Mouse (Mus musculus) forebrain, embryonic 11.5 days (tissue): Measurements from ENCODE around the gene Iqsec3. TPM values are rescaled to one million over a fixed set of nuclear protein-coding genes. Genes with fewer than 3 reads are reported as not detected.

Experiments
- ATAC-seq: fragments of 200-750 bp; cut with Nextera tagmentation; replicated peaks from 2 replicates; pipeline ENCODE4 v1.8.0; 2017; ENCODE audit warnings: moderate TSS enrichment; ENCODE audit not compliant: low FRiP score
- DNase-seq: peaks from one replicate; pipeline ENCODE4 v3.0.0-alpha.2; 2017; ENCODE audit warnings: low spot score
- H3K27ac ChIP-seq: fragments of 300-500 bp; sonication (generic); 2 replicates; pipeline ENCODE4 v1.5.1; 2014; ENCODE audit warnings: low read depth, low read length
- H3K27me3 ChIP-seq: fragments of 300-500 bp; sonication (generic); 2 replicates; pipeline ENCODE4 v1.6.1; 2014; ENCODE audit warnings: mild to moderate bottlenecking, low read length, mixed read lengths; ENCODE audit not compliant: control insufficient read depth, insufficient read depth
- H3K36me3 ChIP-seq: fragments of 300-500 bp; sonication (generic); 2 replicates; pipeline ENCODE4 v1.6.1; 2014; ENCODE audit warnings: mild to moderate bottlenecking, low read length, moderate library complexity, mixed read lengths; ENCODE audit not compliant: control insufficient read depth, insufficient read depth
- H3K4me1 ChIP-seq: fragments of 300-500 bp; sonication (generic); replicated peaks from 2 replicates; pipeline ENCODE4 v1.6.1; 2014; ENCODE audit warnings: low read length, mixed read lengths; ENCODE audit not compliant: control insufficient read depth, insufficient read depth
- H3K4me2 ChIP-seq: fragments of 300-500 bp; sonication (generic); 2 replicates; pipeline ENCODE4 v1.6.1; 2014; ENCODE audit warnings: low read depth, mild to moderate bottlenecking, low read length, moderate library complexity, mixed read lengths; ENCODE audit not compliant: severe bottlenecking
- H3K4me3 ChIP-seq: fragments of 300-500 bp; sonication (generic); 2 replicates; pipeline ENCODE4 v1.5.1; 2014; ENCODE audit warnings: low read depth, low read length
- H3K9ac ChIP-seq: fragments of 300-500 bp; sonication (generic); 2 replicates; pipeline ENCODE4 v1.6.1; 2014; ENCODE audit warnings: low read length
- H3K9me3 ChIP-seq: fragments of 300-500 bp; sonication (generic); 2 replicates; pipeline ENCODE4 v1.6.1; 2016; ENCODE audit warnings: low read length, mixed read lengths; ENCODE audit not compliant: control insufficient read depth
- WGBS: fragments of 180-500 bp; shearing (Covaris S2); extraction: QIAGEN DNeasy Blood & Tissue Kit; methylation state at CpG from one replicate; pipeline ENCODE4 v1.1.7; 2014; 5-methylcytosine and 5-hydroxymethylcytosine counted together
- polyA plus RNA-seq: library from polyadenylated mRNA; unstranded; fragments of >200 nt; fragmentation: Nextera tagmentation; extraction: Ambion mirVana; gene quantifications from 2 replicates; pipeline ENCODE4 v1.2.1, GENCODE M21; 2014

The Iqsec3 gene
- polyA plus RNA-seq, 1 experiment from 2014 or later: 0.90 TPM

- ATAC-seq: no peak
- Histone ChIP-seq H3K9me3 (no peaks in the 10 kb centered on the region; the same call in 1 of the 2 replicates), H3K27me3 (no peaks in the 10 kb centered on the region), H3K4me2 (no peak overlapping the region), H3K4me3 (no peak overlapping the region), H3K27ac (no peak overlapping the region), H3K36me3 (no peaks in the 10 kb centered on the region), H3K9ac (no peak overlapping the region), H3K4me1 (no peaks in the 10 kb centered on the region)
- WGBS: 95% methylated on average over 4 of the region's 4 CpGs
- DNase-seq: no peak
Measured at GRCm38 (mm10) chr6:121392610-121393252, 80.7 kb downstream of the Iqsec3 start.

- H3K27ac ChIP-seq: no peak overlapping the region
- 0 out of 2 replicates have a peak, but pooled peaks cover 3% of the 10 kb centered on the region for H3K4me1 ChIP-seq
- no peak overlapping the region for H3K4me2 ChIP-seq
- H3K27me3 ChIP-seq: no peaks in the 10 kb centered on the region
- 83% methylated on average over 3 of the region's 3 CpGs for WGBS
- ATAC-seq (no peak), DNase-seq (no peak)
- no peaks in the 10 kb centered on the region for H3K9me3 ChIP-seq
- no peak overlapping the region for H3K4me3 ChIP-seq
- H3K36me3 ChIP-seq: no peaks in the 10 kb centered on the region
- no peak overlapping the region for H3K9ac ChIP-seq
Measured at GRCm38 (mm10) chr6:121385397-121385796, 88.1 kb downstream of the Iqsec3 start.

- WGBS: 43% methylated on average over 10 of the region's 10 CpGs
- Histone ChIP-seq H3K9me3 (no peaks in the 10 kb centered on the region), H3K4me2 (no peak overlapping the region), H3K36me3 (no peaks in the 10 kb centered on the region), H3K27me3 (no peaks in the 10 kb centered on the region), H3K4me1 (0 out of 2 replicates have a peak, but pooled peaks cover 3% of the 10 kb centered on the region), H3K9ac (no peak overlapping the region), H3K27ac (no peak overlapping the region), H3K4me3 (no peak overlapping the region)
- ATAC-seq (no peak), DNase-seq (no peak)
Measured at GRCm38 (mm10) chr6:121382071-121382470, 91.4 kb downstream of the Iqsec3 start.

GRCm38 (mm10) chr6:121380576-121380975, 92.9 kb downstream of the Iqsec3 start:
- 89% methylated on average over 8 of the region's 8 CpGs for WGBS
- H3K36me3 ChIP-seq: no peaks in the 10 kb centered on the region
- H3K27ac ChIP-seq: no peak overlapping the region
- no peak overlapping the region for H3K4me3 ChIP-seq
- H3K9ac ChIP-seq: no peak overlapping the region
- H3K4me2 ChIP-seq: no peak overlapping the region
- DNase-seq (no peak), ATAC-seq (no peak)
- no peaks in the 10 kb centered on the region for H3K27me3 ChIP-seq
- no peaks in the 10 kb centered on the region for H3K9me3 ChIP-seq
- no peaks in the 10 kb centered on the region for H3K4me1 ChIP-seq

GRCm38 (mm10) chr6:121378256-121378655, 95.2 kb downstream of the Iqsec3 start:
- no peak overlapping the region for H3K4me3 ChIP-seq
- WGBS: 61% methylated on average over 4 of the region's 4 CpGs
- no peak for ATAC-seq
- no peak for DNase-seq
- H3K4me2 ChIP-seq: no peak overlapping the region
- H3K27me3 ChIP-seq: no peaks in the 10 kb centered on the region
- H3K9me3 ChIP-seq: no peaks in the 10 kb centered on the region
- no peak overlapping the region for H3K27ac ChIP-seq
- no peak overlapping the region for H3K9ac ChIP-seq
- H3K36me3 ChIP-seq: no peaks in the 10 kb centered on the region
- H3K4me1 ChIP-seq: no peaks in the 10 kb centered on the region

GRCm38 (mm10) chr6:121376159-121376558, 97.3 kb downstream of the Iqsec3 start:
- H3K36me3 ChIP-seq: no peaks in the 10 kb centered on the region
- no peaks in the 10 kb centered on the region for H3K27me3 ChIP-seq
- H3K4me1 ChIP-seq: no peaks in the 10 kb centered on the region
- H3K27ac ChIP-seq: no peak overlapping the region
- no peak overlapping the region for H3K4me2 ChIP-seq
- DNase-seq (no peak), ATAC-seq (no peak)
- WGBS: 90% methylated on average over 12 of the region's 12 CpGs
- no peak overlapping the region for H3K4me3 ChIP-seq
- H3K9me3 ChIP-seq: no peaks in the 10 kb centered on the region
- no peak overlapping the region for H3K9ac ChIP-seq

GRCm38 (mm10) chr6:121371197-121371980, 102.1 kb downstream of the Iqsec3 start:
- H3K27ac ChIP-seq: no peak overlapping the region
- no peaks in the 10 kb centered on the region for H3K27me3 ChIP-seq
- H3K9ac ChIP-seq: no peak overlapping the region
- no peaks in the 10 kb centered on the region for H3K36me3 ChIP-seq
- H3K4me3 ChIP-seq: no peak overlapping the region
- no peaks in the 10 kb centered on the region for H3K4me1 ChIP-seq
- DNase-seq (no peak), ATAC-seq (no peak)
- WGBS: 84% methylated on average over 10 of the region's 10 CpGs
- H3K4me2 ChIP-seq: no peak overlapping the region
- no peaks in the 10 kb centered on the region for H3K9me3 ChIP-seq

GRCm38 (mm10) chr6:121367099-121367498, 106.4 kb downstream of the Iqsec3 start:
- Histone ChIP-seq H3K36me3 (no peaks in the 10 kb centered on the region), H3K4me2 (no peak overlapping the region), H3K9ac (no peak overlapping the region), H3K9me3 (no peaks in the 10 kb centered on the region), H3K27me3 (no peaks in the 10 kb centered on the region), H3K27ac (no peak overlapping the region), H3K4me3 (no peak overlapping the region), H3K4me1 (no peaks in the 10 kb centered on the region)
- DNase-seq (no peak), ATAC-seq (no peak)
- 60% methylated on average over 3 of the region's 3 CpGs for WGBS
